Mouse (Mus musculus): ENCODE measurements around the gene Farsa. TPM values are rescaled to one million over a fixed set of nuclear protein-coding genes. Genes with fewer than 3 reads are reported as not detected.
A peak's percentile ranks its signal among the peaks of the same experiment; 100 is the strongest.
"Not testable (repeated sequence)": the region's sequence is repeated elsewhere in the genome, so short reads cannot be mapped to it uniquely, and the experiment has no call there.

Farsa gene
- polyA plus RNA-seq, 1 experiment from 2014 or later: 126 TPM

DNA sequence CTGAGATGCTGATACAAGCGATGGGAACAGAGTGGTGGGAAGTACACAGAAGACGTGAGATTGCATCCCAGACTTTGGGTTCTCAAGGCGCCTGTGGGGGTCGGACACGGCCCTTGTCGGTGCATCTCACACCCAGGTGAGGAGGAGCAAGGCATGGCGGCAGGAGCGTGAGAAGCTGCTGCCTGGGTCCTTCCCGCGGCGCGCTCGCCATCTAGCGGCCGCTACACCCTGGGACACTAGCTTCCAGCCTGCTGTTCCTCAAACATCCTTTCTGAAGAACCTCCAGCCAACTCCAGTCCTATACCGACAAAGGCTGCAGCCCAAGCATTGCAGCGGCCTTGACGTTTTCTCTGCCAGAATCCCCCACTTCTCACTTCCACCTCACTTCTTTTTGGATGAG is 33.1 kb upstream of the Farsa start:
- Histone ChIP-seq H3K27ac (no peak overlapping the region), H3K9ac (peak overlapping the region; percentile 39), H3K9me3 (no peaks in the 10 kb centered on the region), H3K4me2 (peak overlapping the region; percentile 54), H3K4me3 (peak overlapping the region; percentile 30), H3K4me1 (peaks cover 8% of the 10 kb centered on the region), H3K27me3 (replicated peaks) (no peaks in the 10 kb centered on the region; the same call in 1 of the 2 replicates), H3K36me3 (replicated peaks) (no peaks in the 10 kb centered on the region)
- peak; percentile 90 for ATAC-seq (replicated peaks)
- WGBS: under 1% methylated on average over 18 of the region's 18 CpGs

DNA sequence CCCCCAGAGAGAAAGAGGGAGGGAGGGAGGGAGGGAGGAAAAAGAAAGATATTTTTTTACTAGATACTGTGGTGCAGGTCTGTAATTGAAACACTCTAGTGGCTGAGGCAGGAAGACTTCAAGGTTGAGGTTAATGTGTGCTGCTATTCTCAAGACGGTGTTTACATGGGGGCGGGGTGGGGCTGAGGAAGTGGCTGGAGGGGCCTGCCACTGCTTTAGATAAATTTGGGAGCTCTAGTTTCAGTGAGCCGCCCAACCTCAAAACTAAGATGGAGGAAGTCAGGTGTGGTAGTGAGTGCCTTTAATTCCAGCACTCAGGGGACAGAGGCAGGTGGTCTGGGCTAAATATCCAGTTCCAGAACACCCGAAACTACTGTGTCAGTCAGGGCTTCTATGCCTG is 31.2 kb upstream of the Farsa start:
- Histone ChIP-seq H3K9ac (no peak overlapping the region), H3K27me3 (replicated peaks) (no peaks in the 10 kb centered on the region; the same call in 1 of the 2 replicates), H3K4me3 (no peak overlapping the region), H3K27ac (no peak overlapping the region), H3K4me1 (peaks cover 8% of the 10 kb centered on the region), H3K36me3 (replicated peaks) (no peaks in the 10 kb centered on the region), H3K4me2 (no peak overlapping the region), H3K9me3 (no peaks in the 10 kb centered on the region)
- WGBS: 85% methylated on average over 4 of the region's 4 CpGs
- no peak for ATAC-seq (replicated peaks)

DNA sequence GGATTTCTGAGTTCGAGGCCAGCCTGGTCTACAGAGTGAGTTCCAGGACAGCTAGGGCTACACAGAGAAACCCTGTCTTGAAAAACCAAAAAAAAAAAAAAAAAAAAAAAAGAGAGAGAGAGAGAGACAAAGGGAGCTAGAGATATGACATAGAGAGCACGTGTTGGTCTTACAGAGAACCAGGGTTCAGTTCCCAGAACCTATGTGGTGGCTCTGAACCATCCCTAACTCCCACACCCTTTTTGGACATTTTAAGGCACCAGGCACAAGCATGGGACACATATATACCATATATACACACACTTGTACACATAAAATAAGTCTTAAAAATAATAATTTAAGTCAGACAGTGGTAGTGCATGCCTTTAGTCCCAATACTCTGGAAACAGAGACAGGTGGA is 30.3 kb upstream of the Farsa start:
- H3K9ac ChIP-seq; H3K27me3 ChIP-seq (replicated peaks): not testable (repeated sequence)
- 82% methylated on average over 2 of the region's 2 CpGs for WGBS

DNA sequence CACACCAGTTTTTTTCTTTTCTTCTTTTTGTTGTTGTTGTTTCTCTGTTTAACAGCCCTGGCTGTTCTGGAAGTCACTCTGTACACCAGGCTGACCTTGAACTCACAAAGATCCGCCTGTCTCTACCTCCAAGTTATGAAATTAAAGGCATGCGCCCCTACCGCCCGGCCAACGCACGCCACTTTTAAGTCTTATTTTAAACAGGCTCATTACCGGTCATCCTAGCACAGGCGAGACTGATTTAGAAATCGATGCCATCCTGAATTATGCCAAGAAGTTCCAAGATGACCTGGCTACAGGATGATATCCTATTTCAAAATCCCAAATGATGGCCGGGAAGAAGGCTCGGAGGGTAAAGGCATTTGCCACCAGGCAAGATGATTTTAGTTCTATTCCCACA is 25.3 kb upstream of the Farsa start, which contains the start of gene Gadd45gip1:
Gene Gadd45gip1 (plus strand): TSS at position 33 of the 400 bp plus-strand sequence.
- H3K9me3 ChIP-seq: no peaks in the 10 kb centered on the region
- no peaks in the 10 kb centered on the region for H3K27me3 ChIP-seq (replicated peaks)
- WGBS: 77% methylated on average over 11 of the region's 11 CpGs
- peak within 1 kb of the TSS; percentile 87 for H3K27ac ChIP-seq
- H3K9ac ChIP-seq: peak within 1 kb of the TSS; percentile 83
- H3K4me2 ChIP-seq: peak within 1 kb of the TSS; percentile 62
- H3K36me3 ChIP-seq (replicated peaks): peaks cover 24% of the 10 kb centered on the region
- H3K4me3 ChIP-seq: peak within 1 kb of the TSS; percentile 58
- ATAC-seq (replicated peaks): no peak
- H3K4me1 ChIP-seq: peaks cover 12% of the 10 kb centered on the region

More for the DNA sequence above, 30.3 kb upstream of the Farsa start:
- H3K9me3 ChIP-seq; H3K4me3 ChIP-seq; H3K4me2 ChIP-seq; H3K36me3 ChIP-seq (replicated peaks); H3K4me1 ChIP-seq; ATAC-seq (replicated peaks); H3K27ac ChIP-seq: not testable (repeated sequence)

DNA sequence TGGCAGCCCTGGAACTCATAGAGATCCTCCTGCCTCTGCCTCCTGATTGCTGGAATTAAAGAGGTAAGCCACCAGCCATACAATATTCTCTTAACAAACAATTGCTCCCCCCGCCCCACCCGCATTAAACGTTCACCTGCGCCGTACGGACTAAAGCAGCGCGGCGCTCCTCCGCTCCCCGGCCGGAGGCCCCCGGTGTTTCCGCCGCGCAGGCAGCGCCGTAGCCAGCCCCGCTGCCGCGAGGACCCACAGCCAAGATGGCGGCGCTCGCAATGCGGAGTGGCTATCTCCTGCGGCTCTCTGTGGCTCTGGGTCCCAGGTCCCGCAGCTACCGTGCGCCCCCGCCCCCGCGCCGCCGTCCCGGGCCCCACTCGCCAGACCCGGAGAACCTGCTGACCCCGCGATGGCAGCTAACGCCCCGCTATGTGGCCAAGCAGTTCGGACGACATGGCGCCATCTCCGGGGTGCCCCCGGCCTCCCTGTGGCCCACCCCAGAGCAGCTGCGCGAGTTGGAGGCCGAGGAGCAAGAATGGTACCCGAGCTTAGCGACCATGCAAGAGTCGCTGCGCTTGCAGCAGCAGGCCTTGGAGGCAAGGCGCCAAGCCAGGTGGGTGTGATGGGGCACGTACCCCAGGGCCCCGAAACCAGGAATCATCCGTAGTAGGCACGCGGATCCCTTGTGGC is 24.6 kb upstream of the Farsa start:
- Histone ChIP-seq H3K9ac (peak overlapping the region; percentile 83), H3K4me2 (peak overlapping the region; percentile 62), H3K27ac (peak overlapping the region; percentile 87), H3K9me3 (no peaks in the 10 kb centered on the region), H3K27me3 (replicated peaks) (no peaks in the 10 kb centered on the region), H3K36me3 (replicated peaks) (peaks cover 30% of the 10 kb centered on the region), H3K4me3 (peak overlapping the region; percentile 58), H3K4me1 (peaks cover 12% of the 10 kb centered on the region)
- WGBS: under 1% methylated on average over 58 of the region's 59 CpGs
- peak; percentile 81 for ATAC-seq (replicated peaks)

DNA sequence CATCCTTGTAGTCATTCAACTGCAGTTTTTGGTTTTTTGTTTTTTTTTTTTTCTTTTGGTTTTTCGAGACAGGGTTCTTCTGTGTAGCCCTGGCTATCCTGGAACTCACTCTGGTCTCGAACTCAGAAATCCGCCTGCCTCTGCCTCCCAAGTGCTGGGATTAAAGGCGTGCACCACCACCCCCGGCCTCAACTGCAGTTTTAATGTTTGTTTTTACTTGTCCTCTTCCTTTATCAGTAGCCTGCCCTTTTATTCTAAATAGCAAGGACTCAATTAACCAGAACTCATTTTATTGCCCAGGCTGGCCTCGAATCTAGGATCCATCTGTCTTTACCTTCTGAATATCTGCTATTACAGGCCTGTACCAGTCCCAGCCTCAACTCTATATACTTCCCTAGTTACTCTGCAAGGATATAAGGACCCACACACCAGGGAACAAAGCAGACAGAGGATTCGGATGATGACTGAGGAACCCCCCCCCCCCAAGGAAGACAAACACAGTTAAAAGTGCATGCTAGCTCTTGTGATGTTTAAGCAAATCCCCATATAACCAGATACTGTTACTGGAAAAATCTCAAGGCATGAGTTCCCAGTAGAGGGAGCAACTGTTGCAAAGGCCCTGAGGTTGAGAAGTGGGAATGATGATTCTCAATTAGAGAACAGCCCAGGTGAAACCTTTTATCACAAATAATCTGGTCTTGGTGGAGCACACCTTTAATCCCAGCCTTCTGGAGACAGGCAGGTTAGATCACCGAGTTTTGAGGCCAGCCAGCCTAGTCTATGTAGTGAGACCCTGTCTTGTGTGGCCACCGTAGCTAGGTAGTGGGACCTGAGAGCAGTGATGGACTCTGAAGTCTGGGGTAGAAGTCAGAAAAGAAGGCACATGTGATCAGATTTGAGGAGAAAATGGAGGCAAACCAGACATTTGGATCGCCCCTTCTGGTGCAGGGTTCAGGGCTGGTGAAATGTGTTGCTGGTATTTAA is 23.7 kb upstream of the Farsa start:
- peak overlapping the region; percentile 62 for H3K4me2 ChIP-seq
- 71% methylated on average over 10 of the region's 10 CpGs for WGBS
- peaks cover 12% of the 10 kb centered on the region for H3K4me1 ChIP-seq
- H3K4me3 ChIP-seq: peak overlapping the region; percentile 58
- peak overlapping the region; percentile 83 for H3K9ac ChIP-seq
- no peaks in the 10 kb centered on the region for H3K9me3 ChIP-seq
- ATAC-seq (replicated peaks): no peak
- H3K27ac ChIP-seq: peak overlapping the region; percentile 87
- H3K27me3 ChIP-seq (replicated peaks): no peaks in the 10 kb centered on the region
- peaks cover 39% of the 10 kb centered on the region for H3K36me3 ChIP-seq (replicated peaks)

DNA sequence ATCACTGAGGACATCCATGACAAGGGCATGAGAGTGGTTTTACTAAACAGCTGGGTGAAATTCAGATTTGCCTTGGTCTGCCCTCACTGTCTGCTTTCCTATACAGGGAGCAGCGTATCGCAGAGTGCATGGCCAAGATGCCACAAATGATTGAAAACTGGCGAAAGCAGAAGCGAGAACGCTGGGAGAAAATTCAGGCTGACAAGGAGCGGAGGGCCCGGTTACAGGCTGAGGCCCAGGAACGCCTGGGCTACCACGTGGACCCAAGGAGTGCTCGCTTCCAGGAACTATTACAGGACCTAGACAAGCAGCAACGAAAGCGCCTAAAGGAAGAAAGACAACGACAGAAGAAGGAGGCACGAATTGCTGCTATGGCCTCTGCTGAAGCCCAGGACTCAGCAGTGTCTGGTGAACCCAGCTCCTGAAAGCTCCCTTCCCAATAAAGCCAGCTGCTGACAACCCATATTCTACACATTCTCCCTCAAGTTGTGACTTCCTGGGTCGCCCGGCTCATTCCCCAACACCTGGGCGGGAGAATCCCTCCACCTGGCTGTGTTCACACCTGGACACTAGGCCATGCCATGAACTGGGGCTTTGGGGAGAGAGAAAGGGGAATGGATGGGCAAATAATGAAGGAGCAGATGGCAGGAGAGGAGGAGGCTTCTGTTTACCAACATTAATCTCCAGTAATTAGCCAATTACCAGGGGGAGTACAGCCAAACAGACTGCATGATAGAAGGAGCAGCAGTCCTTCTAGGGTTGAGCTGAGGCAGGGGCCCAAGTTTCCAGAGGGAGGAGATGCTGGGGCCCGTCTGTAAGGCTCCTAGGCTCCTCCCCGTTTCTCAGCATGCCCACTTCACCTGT is 22.6 kb upstream of the Farsa start:
- no peak overlapping the region for H3K4me2 ChIP-seq
- H3K9me3 ChIP-seq: no peaks in the 10 kb centered on the region
- peaks cover 19% of the 10 kb centered on the region for H3K4me1 ChIP-seq
- H3K9ac ChIP-seq: no peak overlapping the region
- no peaks in the 10 kb centered on the region for H3K27me3 ChIP-seq (replicated peaks)
- no peak for ATAC-seq (replicated peaks)
- H3K27ac ChIP-seq: peak overlapping the region; percentile 46
- 86% methylated on average over 19 of the region's 19 CpGs for WGBS
- H3K36me3 ChIP-seq (replicated peaks): peaks cover 41% of the 10 kb centered on the region
- no peak overlapping the region for H3K4me3 ChIP-seq

DNA sequence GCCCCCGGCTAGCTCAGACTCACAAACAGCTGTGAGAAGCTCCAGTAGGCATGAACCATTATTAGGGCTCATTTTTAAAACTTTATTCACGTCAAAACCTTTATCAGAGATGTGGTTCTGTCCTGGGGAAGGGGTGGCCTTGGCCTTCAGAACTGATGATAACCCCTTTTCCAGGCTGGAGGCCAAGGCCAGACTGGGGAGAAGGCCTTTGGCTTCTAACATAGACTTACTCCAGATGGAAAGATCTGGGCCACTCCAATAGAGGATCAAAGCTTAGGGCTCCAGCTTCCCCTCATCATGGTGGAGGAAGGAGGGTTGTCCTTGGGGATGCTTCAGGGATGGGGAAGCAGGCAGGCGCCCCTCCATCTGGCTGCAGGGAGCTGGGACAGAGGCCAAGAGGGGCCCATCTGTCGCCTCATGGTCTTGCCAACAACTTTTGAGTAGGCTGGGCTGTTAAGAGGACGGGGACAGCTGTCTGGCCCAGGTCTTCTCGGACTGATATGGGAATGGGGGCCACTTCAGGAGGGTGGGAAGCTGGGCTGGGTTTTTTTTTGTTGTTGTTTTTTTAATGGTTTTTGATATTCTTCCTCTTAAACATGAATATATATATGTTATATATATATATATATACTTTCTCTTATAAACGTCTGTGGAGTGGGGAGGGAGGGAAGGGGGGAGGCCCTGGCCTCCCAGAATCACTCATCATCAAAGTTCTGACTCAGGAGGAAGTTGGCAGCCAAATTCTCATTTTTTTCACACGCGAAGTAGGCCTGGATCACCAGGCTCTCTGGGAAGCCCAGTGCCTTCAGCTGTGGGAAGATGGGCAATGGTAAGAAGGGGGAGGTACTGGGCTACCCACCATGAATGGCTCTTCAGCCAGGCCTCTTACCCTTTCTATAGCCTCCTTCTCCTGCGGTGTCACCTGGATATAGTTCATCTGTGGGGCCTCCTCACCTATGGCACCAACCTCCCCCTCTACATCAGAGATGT is 21.6 kb upstream of the Farsa start:
- Histone ChIP-seq H3K27ac (0 out of 2 replicates have a peak overlapping the region, but pooled peaks have one; percentile 46), H3K4me2 (no peak overlapping the region), H3K9me3 (no peaks in the 10 kb centered on the region), H3K4me1 (peaks cover 26% of the 10 kb centered on the region), H3K4me3 (no peak overlapping the region), H3K36me3 (replicated peaks) (peaks cover 41% of the 10 kb centered on the region), H3K27me3 (replicated peaks) (no peaks in the 10 kb centered on the region), H3K9ac (no peak overlapping the region)
- 78% methylated on average over 10 of the region's 10 CpGs for WGBS
- ATAC-seq (replicated peaks): no peak

DNA sequence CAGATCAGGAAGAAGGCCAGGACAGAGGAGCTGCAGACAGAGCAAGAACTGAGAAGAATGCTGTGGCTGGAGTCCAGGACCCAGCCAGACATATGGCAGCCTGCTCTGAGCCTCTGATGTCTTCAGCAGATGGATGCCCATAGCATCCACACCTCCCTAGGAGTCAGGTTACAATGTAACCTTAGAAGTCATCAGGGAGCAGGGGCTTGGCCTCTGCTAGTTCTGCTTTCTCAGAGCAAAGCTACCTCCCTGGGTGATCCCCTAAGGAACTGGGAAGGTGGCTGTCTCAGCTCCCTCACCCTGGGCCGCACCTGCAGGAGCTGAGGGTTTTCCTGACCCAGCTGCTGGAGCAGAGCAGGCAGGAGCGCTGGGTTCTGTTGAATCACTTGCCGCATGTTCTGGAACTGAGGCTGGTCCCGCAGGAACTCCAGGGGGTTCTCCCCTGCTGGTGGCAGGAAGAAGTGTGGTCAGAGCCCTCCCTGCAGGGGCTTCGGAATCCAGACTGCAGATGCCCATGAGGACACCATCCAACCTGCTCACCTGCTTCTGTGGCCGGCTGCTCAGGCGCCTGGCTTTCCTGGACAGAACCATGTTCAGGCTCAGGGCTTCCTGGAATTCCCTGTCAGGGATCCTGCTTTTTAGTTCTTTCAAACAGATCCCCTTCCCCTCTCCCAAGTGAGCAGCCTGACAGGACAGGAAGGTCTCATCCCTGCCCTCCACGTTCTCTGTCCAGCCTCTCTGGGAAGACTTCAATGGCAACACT is 19.5 kb upstream of the Farsa start:
- Histone ChIP-seq H3K27ac (no peak overlapping the region), H3K36me3 (replicated peaks) (peaks cover 49% of the 10 kb centered on the region), H3K27me3 (replicated peaks) (no peaks in the 10 kb centered on the region), H3K4me1 (peaks cover 26% of the 10 kb centered on the region), H3K9ac (no peak overlapping the region), H3K4me2 (no peak overlapping the region), H3K4me3 (no peak overlapping the region), H3K9me3 (no peaks in the 10 kb centered on the region)
- no peak for ATAC-seq (replicated peaks)
- WGBS: 71% methylated on average over 8 of the region's 8 CpGs

DNA sequence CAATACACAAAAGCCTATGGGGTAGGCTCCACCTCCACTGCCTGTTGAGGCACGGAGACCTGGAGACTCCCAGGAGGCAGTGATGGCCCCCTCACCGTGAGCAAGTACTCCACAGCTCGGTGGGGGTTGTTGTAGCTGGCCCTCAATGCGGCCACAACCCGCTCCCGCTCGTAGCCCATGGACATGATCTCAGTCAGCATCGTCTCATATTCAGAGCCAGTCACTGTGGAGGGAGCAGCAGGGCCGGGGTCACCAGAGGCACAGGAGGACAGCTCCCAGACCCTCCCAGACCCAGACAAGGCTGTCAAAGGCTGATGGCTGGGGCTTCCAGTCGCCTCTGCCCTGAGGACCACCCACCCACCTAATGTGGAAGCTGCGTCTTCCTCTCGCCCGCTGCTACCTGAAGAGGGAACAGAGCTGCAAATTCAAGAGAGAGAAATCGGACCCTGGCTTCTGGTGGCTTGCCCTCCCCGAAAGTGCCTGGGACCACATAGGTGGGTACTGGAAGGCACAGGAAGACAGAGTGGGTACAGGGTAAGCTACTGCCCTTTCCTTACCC is 18.8 kb upstream of the Farsa start:
- Histone ChIP-seq H3K4me3 (no peak overlapping the region), H3K27ac (no peak overlapping the region), H3K9me3 (no peaks in the 10 kb centered on the region), H3K36me3 (replicated peaks) (peaks cover 56% of the 10 kb centered on the region), H3K4me1 (peaks cover 27% of the 10 kb centered on the region), H3K27me3 (replicated peaks) (no peaks in the 10 kb centered on the region), H3K9ac (no peak overlapping the region), H3K4me2 (no peak overlapping the region)
- no peak for ATAC-seq (replicated peaks)
- 85% methylated on average over 15 of the region's 15 CpGs for WGBS

Measured in midbrain, embryonic 15.5 days (tissue).